Mouse (Mus musculus): ENCODE results near the gene Schip1. TPM values are rescaled to one million over a fixed set of nuclear protein-coding genes. Genes with fewer than 3 reads are reported as not detected.
A peak's percentile ranks its signal among the peaks of the same experiment; 100 is the strongest.

Schip1 gene
- total RNA-seq, 2 experiments from 2014 or later: 317 to 338 TPM

- peak; percentile 41 to 44 for DNase-seq (ENCODE audit: extremely low spot score in 1 of 2, low spot score in 1 of 2)
Observed at GRCm38 (mm10) chr3:68495096-68495735, 430.6 kb downstream of the Schip1 start.

DNA sequence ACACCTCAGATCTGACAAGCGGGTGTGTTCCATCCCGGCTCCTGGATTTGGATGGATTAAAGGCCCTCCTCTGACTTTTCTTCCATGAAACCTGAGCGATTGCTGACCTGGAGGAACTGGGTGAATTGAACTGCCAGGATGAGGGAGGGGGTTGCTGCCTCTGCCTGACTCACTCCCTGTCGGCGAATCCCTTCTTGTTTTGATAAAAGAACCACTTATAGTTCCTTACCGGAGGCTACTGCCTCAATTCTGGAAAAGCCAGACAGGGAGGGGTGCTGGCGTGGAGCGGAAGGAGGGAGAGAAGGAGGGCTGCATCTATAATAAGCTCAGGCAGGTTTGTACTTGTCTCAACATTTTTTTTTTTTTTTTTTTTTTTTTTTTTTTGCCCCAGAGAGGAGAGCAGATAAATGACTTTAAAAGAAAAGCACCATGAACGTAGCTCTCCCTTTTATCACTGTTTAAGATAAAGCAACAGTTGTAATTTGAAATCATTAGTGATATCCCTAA lies 431.2 kb downstream of the Schip1 start:
- DNase-seq (ENCODE audit: extremely low spot score in 1 of 2, low spot score in 1 of 2): no peak

GRCm38 (mm10) chr3:68496513-68496912 lies 431.9 kb downstream of the Schip1 start:
- DNase-seq (ENCODE audit: extremely low spot score in 1 of 2, low spot score in 1 of 2): no peak

DNA sequence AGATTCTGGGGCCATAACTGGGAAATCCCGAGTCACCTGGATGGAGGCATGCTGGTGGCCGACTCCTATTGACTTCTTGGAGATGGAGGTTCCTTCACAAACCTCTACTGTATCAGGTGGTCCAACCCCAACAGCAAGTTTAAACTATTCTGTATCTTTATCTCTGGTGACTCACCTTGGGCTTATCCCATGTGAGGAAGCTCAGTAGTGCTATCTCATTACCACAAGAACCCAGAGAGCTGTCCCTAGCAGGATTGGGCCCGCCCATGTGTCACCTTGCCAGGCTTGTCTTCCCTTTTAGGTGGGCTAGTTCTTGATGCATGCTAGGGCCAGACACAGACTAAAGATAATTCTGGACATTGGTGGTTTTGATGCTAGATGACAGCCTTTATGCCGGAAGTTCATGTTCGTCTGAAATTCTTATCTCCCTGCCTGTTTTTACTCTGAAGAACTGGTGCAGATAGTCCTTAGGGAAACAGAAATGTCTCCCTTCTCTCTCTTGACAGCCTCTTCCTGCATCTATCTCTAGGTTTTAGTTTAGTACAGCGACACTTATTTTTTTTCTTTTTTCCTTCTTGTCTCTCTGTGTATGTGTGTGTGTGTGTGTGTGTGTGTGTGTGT lies 435.0 kb downstream of the Schip1 start:
- DNase-seq (ENCODE audit: extremely low spot score in 1 of 2, low spot score in 1 of 2): no peak

GRCm38 (mm10) chr3:68504838-68505237 lies 440.2 kb downstream of the Schip1 start:
- no peak for DNase-seq (ENCODE audit: extremely low spot score in 1 of 2, low spot score in 1 of 2)

DNA sequence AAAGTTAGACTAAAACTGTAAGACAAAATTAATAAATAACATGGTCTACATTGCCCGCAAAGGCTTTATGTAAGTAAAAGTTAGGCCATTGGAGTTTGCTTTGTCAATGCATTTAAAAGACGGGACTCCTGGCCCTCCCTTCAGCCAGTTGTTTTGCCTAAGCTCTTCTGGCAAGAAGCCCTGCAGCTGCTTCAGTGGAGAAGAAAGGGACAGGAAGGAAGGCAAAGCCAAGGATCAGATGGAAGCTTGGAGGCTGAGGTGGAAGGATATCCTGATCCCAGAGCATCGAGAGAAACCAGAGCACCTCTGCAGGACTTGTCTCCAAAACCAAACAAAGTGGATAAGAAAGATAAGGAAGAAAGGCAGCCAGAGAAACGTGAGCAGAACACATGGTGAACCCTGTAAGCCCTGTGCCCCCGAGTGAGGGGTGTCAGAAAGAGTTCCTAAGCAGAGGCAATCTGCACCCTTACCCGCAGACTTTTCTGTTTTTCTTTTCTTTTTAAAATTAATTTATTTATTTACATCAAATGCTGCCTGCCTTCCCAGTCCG lies 442.2 kb downstream of the Schip1 start:
- DNase-seq (ENCODE audit: extremely low spot score in 1 of 2, low spot score in 1 of 2): no peak

DNA sequence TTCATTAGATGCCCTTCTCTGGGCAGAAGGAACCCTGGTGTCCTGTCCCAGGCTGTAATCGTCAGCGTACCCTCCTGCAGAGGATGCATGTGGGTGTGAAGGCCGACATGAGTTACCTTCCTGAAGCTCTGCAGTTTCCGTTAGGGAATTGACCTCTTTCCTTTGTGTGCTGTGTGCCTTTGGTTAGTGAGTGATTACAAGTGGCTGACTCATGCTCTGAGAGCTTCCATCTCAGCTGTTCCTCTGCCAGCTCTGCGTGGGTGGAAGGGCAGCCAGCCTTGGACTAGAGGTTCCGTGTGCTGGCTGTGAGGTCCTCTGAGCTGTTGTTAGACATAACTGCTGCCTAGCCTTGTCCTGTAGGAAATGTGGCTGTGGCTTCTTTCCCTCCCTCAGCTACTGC lies 444.0 kb downstream of the Schip1 start:
- no peak for DNase-seq (ENCODE audit: extremely low spot score in 1 of 2, low spot score in 1 of 2)

DNA sequence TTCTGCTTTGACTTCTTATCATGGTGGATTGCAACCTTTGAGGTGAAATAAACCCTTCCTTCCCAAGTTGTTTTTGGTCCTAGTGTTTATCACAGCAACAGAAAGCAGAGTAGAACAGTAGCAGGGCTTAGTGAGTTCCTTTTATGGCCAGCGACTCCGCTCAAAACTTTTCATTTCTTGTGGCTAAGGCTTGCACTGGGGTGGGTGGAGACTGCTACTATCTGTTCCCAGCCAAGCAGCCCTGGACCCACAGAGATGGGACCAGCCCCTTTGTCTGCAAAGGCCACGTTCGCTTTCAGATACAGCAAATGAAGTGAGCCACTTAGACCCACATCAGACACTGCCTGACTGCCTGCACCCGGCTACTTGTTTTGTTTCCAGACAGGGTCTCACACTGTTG lies 446.3 kb downstream of the Schip1 start:
- DNase-seq (ENCODE audit: extremely low spot score in 1 of 2, low spot score in 1 of 2): no peak

GRCm38 (mm10) chr3:68511744-68512143 lies 447.1 kb downstream of the Schip1 start:
- DNase-seq (ENCODE audit: extremely low spot score in 1 of 2, low spot score in 1 of 2): no peak

- no peak for DNase-seq (ENCODE audit: extremely low spot score in 1 of 2, low spot score in 1 of 2)
Observed at GRCm38 (mm10) chr3:68512327-68512726, 447.7 kb downstream of the Schip1 start.

DNA sequence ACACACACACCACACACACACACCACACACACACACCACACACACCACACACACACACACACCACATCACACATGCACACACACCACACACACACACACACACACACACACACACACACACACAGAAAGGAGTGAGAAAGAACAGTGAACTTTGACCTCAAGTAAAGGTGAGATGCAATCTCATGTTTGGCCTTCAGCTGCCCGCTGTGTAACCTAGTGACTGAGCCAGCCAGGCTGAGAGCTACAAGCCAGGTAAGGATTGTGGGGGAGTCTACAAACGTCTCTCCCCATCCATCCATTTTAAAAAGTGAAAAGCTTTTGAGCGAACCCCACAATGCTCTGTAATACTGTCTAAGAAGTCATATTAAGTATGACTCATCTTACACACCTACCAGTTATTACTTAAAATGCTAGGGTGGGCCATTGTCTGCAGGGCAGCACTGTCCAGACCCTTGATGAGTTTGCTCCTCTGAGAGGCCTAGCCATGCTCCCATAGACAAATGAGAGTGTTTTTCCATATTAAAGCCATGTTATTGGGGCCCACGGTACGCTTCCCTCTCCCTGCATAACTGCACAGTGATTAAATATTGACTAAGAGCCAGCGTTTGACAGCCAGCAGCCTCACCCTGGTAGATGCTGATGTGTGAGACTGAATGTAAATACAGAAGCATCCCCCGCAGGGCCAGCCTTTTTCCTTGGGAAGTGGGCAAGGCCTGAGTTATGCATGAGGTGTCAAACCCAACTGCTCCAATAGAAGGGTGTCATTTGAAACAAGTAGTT lies 448.9 kb downstream of the Schip1 start:
- DNase-seq (ENCODE audit: extremely low spot score in 1 of 2, low spot score in 1 of 2): no peak

DNA sequence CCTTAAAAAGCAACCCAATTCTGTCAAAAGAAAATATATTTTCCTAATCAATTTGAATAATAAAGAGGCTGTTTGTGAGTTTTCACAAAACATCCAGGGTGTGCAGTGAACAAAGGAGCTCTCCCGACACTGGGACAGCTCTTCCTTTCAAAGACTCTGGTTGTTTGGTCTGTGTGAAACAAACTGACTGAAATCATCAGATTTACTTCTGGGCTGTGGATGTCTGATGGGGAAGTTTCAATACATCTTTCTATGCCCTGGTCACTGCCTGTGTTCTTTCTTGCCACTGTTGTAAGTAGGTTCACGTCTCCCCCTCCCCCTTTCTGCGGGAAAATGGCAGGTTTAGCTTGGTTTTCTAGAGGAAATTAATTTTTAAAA lies 449.5 kb downstream of the Schip1 start:
- DNase-seq (ENCODE audit: extremely low spot score in 1 of 2, low spot score in 1 of 2): no peak

- no peak for DNase-seq (ENCODE audit: extremely low spot score in 1 of 2, low spot score in 1 of 2)
Observed at GRCm38 (mm10) chr3:68514717-68515116, 450.1 kb downstream of the Schip1 start.

DNA sequence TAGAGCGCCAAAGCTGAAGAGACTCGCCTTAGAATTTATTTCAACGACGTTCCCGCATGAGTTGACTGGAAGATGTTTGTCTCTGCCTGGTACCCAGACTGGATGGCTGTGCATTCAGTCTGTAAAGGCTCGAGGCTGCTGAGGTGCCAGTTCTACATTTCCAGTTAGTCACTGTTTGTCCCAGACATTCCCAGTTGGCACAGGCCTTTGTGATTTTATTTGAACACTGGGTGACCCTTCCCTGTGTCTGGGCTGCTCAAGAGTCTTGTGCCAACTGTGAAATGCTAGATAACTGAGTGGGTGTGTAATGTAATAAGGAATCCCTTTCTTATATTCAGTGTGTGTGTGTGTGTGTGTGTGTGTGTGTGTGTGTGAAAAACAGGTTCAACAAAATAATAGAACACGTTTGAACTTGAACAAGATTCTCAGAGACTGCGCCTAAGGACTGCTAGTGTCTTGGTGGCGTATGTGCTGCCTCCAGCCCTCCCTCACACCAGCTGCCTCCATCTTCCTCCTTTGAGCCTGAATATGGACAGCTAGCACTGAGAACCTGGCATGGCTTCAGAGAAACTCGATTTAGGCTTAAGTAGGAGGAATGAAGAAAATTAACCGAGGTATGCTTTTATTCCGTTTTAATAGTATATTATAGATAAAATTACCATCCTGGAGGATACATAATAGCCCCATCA lies 451.9 kb downstream of the Schip1 start:
- DNase-seq (ENCODE audit: extremely low spot score in 1 of 2, low spot score in 1 of 2): no peak

- DNase-seq (ENCODE audit: extremely low spot score in 1 of 2, low spot score in 1 of 2): no peak
Observed at GRCm38 (mm10) chr3:68517236-68517635, 452.6 kb downstream of the Schip1 start.

GRCm38 (mm10) chr3:68518041-68518440 lies 453.4 kb downstream of the Schip1 start:
- DNase-seq (ENCODE audit: extremely low spot score in 1 of 2, low spot score in 1 of 2): no peak

DNA sequence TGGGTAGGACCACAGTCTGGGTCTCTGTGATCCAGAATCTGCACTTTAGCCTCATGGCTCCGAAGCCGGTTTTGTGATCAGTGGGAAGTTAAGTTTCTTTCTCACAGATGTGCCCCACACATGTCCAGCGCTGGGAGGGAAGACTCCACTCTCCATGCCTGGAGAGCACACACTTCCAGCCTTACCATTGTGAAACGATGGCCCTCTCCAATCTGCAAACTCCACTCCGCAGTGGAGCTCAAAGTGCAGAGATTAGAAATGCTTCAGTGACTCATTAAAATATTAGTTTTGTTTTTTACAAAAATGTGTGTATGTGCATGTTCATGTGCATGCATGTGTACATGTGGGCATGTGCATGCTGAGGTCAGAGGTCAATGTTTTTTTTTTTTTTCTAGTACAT lies 454.0 kb downstream of the Schip1 start:
- DNase-seq (ENCODE audit: extremely low spot score in 1 of 2, low spot score in 1 of 2): no peak

DNA sequence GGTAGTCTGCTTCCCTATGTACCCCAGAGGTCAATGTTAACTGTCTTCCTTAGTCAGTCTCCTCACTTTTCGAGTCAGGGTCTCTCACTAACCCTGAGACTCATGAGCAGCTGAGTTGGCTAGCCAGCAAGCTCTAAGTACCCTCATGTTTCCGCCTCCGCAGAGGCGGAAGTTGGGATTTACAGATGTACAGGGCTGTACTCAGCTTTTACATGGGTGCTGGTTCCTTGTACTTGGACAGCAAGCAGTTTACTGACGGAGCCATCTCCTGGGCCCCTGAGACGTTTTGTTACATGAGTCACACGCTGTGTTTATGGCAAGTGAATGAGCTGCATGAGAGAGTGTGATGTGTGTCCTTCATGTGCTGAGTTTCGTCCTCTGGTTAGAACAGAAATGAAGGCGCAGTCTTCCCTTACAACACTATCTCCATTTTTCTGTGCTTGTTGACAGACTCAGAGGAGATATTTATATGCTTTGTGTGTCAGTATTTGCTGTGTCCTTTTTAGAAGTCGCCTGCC lies 460.8 kb downstream of the Schip1 start:
- DNase-seq (ENCODE audit: extremely low spot score in 1 of 2, low spot score in 1 of 2): peak in 1 of 2 experiments; percentile 2

- DNase-seq (ENCODE audit: extremely low spot score in 1 of 2, low spot score in 1 of 2): no peak
Observed at GRCm38 (mm10) chr3:68526416-68526815, 461.8 kb downstream of the Schip1 start.

DNA sequence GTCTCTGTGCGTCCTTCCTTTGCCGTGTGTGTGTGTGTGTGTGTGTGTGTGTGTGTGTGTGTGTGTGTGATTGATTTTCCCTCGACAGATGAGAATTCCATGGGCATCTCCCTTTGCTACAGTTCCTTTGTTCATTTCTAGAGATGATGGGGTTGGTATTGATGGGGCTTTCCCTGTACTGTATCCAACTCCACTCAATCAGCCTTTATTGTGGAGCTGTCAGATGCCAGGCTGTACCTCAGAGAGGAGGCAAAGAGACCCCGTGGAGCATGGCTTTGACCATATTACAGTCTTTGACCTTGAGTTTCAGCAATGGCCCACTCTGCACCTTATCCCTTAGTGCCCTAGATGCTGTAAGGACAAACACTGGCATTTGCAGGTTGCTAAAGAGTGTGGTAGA lies 462.6 kb downstream of the Schip1 start:
- DNase-seq (ENCODE audit: extremely low spot score in 1 of 2, low spot score in 1 of 2): no peak
